Mouse (Mus musculus) liver, postnatal 0 days (tissue): ENCODE measurements around the gene Dyrk1b. TPM values are rescaled to one million over a fixed set of nuclear protein-coding genes. Genes with fewer than 3 reads are reported as not detected.
"Not testable (repeated sequence)": the region's sequence is repeated elsewhere in the genome, so short reads cannot be mapped to it uniquely, and the experiment has no call there.

ENCODE experiments used
- ATAC-seq: fragments of 200-750 bp; cut with Nextera tagmentation; 2 replicates; pipeline ENCODE4 v1.8.0; 2017; ENCODE audit warnings: mild to moderate bottlenecking, moderate library complexity
- DNase-seq: peaks from one replicate; pipeline ENCODE4 v3.0.0-alpha.2; 2016
- H3K27ac ChIP-seq: fragments of 300-500 bp; sonication (generic); 2 replicates; pipeline ENCODE4 v1.5.1; 2014; ENCODE audit warnings: antibody characterized with exemption, moderate library complexity, mild to moderate bottlenecking, low read depth
- H3K27me3 ChIP-seq: fragments of 300-500 bp; sonication (generic); 2 replicates; pipeline ENCODE4 v1.6.1; 2014; ENCODE audit warnings: low read length, control low read depth, mixed read lengths; ENCODE audit not compliant: insufficient read depth
- H3K36me3 ChIP-seq: fragments of 300-500 bp; sonication (generic); replicated peaks from 2 replicates; pipeline ENCODE4 v1.6.1; 2014; ENCODE audit warnings: mild to moderate bottlenecking, control low read depth, low read length, moderate library complexity, mixed read lengths; ENCODE audit not compliant: insufficient read depth
- H3K4me1 ChIP-seq: fragments of 300-500 bp; sonication (generic); 2 replicates; pipeline ENCODE4 v1.6.1; 2014; ENCODE audit warnings: antibody characterized with exemption, mild to moderate bottlenecking, control low read depth; ENCODE audit not compliant: insufficient read depth
- H3K4me2 ChIP-seq: fragments of 300-500 bp; sonication (generic); 2 replicates; pipeline ENCODE4 v1.6.1; 2014; ENCODE audit warnings: low read depth, mild to moderate bottlenecking, low read length, moderate library complexity, mixed read lengths
- H3K4me3 ChIP-seq: fragments of 300-500 bp; sonication (generic); 2 replicates; pipeline ENCODE4 v1.5.1; 2014; ENCODE audit warnings: low read depth, low read length
- H3K9ac ChIP-seq: fragments of 300-500 bp; sonication (generic); replicated peaks from 2 replicates; pipeline ENCODE4 v1.6.1; 2014; ENCODE audit warnings: mild to moderate bottlenecking, moderate library complexity
- H3K9me3 ChIP-seq: fragments of 300-500 bp; sonication (generic); 2 replicates; pipeline ENCODE4 v1.6.1; 2016; ENCODE audit warnings: mild to moderate bottlenecking, control low read depth, low read length, mixed read lengths
- WGBS: fragments of 180-500 bp; shearing (Covaris S2); extraction: QIAGEN DNeasy Blood & Tissue Kit; methylation state at CpG from one replicate; pipeline ENCODE4 v1.1.7; 2014; ENCODE audit not compliant: insufficient replicate concordance; 5-methylcytosine and 5-hydroxymethylcytosine counted together
- polyA plus RNA-seq: library from polyadenylated mRNA; unstranded; fragments of >200 nt; fragmentation: Nextera tagmentation; extraction: Ambion mirVana; gene quantifications from 2 replicates; pipeline ENCODE4 v1.2.1, GENCODE M21; 2015

The Dyrk1b gene
- polyA plus RNA-seq, 1 experiment from 2014 or later, result 4.5 TPM

GRCm38 (mm10) chr7:28227421-28227820 is 48.2 kb downstream of the Dyrk1b start:
- not testable (repeated sequence) for H3K4me3 ChIP-seq, H3K27me3 ChIP-seq, H3K36me3 ChIP-seq, H3K4me2 ChIP-seq, H3K27ac ChIP-seq, H3K4me1 ChIP-seq, DNase-seq, H3K9ac ChIP-seq, ATAC-seq, H3K9me3 ChIP-seq
- WGBS, result 81% methylated on average over 4 of the region's 4 CpGs

Other genes with a start within 250 kb of the Dyrk1b start
- 2.4 and 3.0 TPM in 2 replicates for gene Zfp780b, start 200.3 kb upstream of the Dyrk1b start, polyA plus RNA-seq
- gene Zfp850, start 165.4 kb upstream of the Dyrk1b start, polyA plus RNA-seq, result 0.44 and 0.83 TPM in 2 replicates
- 108 and 114 TPM in 2 replicates for gene Psmc4, start 129.4 kb upstream of the Dyrk1b start, polyA plus RNA-seq
- 0.12 TPM in 1 of 2 replicates, not detected in the other for gene Fcgbp, start 108.2 kb upstream of the Dyrk1b start, polyA plus RNA-seq
- 0.01 TPM in 1 of 2 replicates, not detected in the other for gene 9530053A07Rik, start 50.0 kb upstream of the Dyrk1b start, polyA plus RNA-seq
- gene Fbl, start 9.8 kb upstream of the Dyrk1b start, polyA plus RNA-seq, result 48.4 and 51.6 TPM in 2 replicates
- gene Eid2, start 88.4 kb downstream of the Dyrk1b start, polyA plus RNA-seq, result 1.3 and 1.4 TPM in 2 replicates
- 3.4 and 3.9 TPM in 2 replicates for gene Eid2b, start 98.3 kb downstream of the Dyrk1b start, polyA plus RNA-seq
- gene Selenov, start 111.7 kb downstream of the Dyrk1b start, polyA plus RNA-seq, result 0.12 TPM in 1 of 2 replicates, not detected in the other
- 0.12 TPM in 1 of 2 replicates, not detected in the other for gene Dll3, start 122.8 kb downstream of the Dyrk1b start, polyA plus RNA-seq
- gene Timm50, start 132.6 kb downstream of the Dyrk1b start, polyA plus RNA-seq, result 52.0 and 53.9 TPM in 2 replicates
- 18.7 and 21.0 TPM in 2 replicates for gene Supt5, start 159.3 kb downstream of the Dyrk1b start, polyA plus RNA-seq
- 653 and 673 TPM in 2 replicates for gene Rps16, start 171.2 kb downstream of the Dyrk1b start, polyA plus RNA-seq
- 2.8 and 3.9 TPM in 2 replicates for gene Plekhg2, start 193.1 kb downstream of the Dyrk1b start, polyA plus RNA-seq
- 13.5 and 21.1 TPM in 2 replicates for gene Zfp36, start 200.8 kb downstream of the Dyrk1b start, polyA plus RNA-seq
- 18.0 and 18.6 TPM in 2 replicates for gene Med29, start 213.2 kb downstream of the Dyrk1b start, polyA plus RNA-seq
- gene Paf1, start 213.5 kb downstream of the Dyrk1b start, polyA plus RNA-seq, result 16.9 and 21.1 TPM in 2 replicates